Mouse (Mus musculus) adrenal gland, postnatal 36 days (tissue): ENCODE measurements around the gene Rplp0. TPM values are rescaled to one million over a fixed set of nuclear protein-coding genes. Genes with fewer than 3 reads are reported as not detected.
"Not testable (repeated sequence)": the region's sequence is repeated elsewhere in the genome, so short reads cannot be mapped to it uniquely, and the experiment has no call there.

ENCODE experiments used
- DNase-seq, 2 experiments: peaks; one replicate each; pipeline ENCODE4 v3.0.0; 2021; ENCODE audit warnings: mixed read lengths in 1 of 2
- total RNA-seq, 2 experiments: library from RNA; stranded (reverse); gene quantifications; 2 replicates each; pipeline ENCODE4 v1.2.3; 2021

Rplp0 gene
- total RNA-seq, 2 experiments from 2014 or later = 829 to 906 TPM

DNA sequence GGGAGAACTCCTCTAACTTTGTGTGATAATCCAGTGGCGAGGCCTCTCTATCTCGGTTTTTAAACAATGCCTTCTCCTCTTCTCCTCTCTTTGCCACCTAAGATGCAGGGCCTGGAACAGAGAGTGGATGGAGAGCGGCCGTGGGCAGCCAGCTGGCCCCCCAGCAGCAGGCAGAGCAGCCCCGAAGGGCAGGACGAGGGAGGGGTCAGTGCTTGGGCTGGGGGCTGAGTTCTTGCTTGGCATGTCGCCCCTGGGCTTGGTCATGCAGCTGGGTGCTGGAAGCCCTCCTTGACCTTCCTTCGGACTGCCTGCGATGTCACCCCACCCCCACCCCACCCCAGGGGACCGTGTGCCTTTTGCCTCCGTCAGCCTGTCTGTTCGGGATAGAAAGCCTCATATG, 7.9 kb upstream of the Rplp0 start:
- no peak for DNase-seq

- no peak for DNase-seq
Measured at GRCm38 (mm10) chr5:115551799-115552198, 7.5 kb upstream of the Rplp0 start.

GRCm38 (mm10) chr5:115553801-115554420, 5.4 kb upstream of the Rplp0 start:
- no peak for DNase-seq

DNA sequence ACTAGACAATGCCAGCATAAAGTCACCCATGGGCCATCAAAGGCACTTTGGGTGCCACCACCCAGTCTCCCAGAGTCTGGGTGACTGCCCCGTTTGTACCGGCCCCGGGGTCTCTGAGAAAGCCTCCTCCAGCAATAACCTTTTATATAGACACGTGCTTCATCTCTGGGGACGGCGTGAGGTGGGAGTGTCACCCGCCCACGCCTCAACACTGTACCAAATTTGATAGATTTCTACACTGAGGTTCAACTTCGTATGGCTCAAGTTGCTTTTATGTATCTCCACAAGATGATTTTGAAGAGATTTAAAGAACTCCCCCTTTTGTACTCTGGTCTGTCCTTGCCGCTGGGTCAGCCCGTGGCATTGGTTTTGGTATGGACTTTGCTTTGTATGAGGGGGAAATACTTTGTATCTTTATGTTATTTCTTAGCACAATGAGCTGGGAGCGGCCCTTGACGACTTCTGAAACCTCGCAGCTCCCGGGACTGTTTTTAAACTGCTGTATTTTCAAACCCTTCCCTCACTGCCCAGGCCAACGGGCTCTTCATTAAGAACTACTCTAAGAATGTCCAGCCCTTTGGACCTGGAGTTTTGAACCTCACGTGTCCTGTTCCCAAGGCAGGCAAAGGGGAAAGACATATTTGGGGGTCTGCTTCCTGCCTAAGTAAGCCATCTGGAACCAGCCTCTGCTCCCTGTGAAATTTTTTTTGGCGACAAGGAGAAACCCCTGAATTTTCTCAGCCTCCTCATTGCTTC, 4.6 kb upstream of the Rplp0 start:
- no peak for DNase-seq

- DNase-seq = peak; percentile 75 to 81
Measured at GRCm38 (mm10) chr5:115556217-115556616, 3.0 kb upstream of the Rplp0 start.

DNA sequence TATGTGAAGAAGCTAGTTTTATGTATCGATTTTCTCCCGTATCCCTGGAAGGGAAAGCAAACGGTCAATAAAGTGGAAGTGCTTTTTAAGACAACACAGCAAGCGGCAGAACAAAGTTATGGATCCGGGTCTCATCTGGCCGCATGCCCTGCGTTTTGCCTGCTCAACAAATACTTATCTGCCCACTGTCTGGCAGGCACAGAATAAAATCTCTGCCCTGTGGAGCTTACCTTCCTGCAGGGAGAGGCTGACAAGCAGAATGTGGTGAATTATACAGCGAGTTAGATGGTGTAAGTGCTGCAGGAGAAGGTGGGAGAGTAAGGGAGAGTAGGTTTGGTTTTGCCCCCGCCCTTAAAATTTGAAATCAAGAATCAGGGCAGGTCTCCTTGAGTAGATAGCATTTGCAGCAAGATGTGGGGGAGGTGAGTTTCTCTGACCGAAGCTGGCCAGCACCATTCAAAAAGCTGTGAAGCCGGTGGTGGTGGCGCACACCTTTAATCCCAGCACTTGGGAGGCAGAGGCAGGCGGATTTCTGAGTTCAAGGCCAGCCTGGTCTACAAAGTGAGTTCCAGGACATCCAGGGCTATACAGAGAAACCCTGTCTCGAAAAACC, 979 bp upstream of the Rplp0 start:
- DNase-seq = no peak

GRCm38 (mm10) chr5:115560336-115560905, 1.2 kb downstream of the Rplp0 start:
- no peak for DNase-seq

DNA sequence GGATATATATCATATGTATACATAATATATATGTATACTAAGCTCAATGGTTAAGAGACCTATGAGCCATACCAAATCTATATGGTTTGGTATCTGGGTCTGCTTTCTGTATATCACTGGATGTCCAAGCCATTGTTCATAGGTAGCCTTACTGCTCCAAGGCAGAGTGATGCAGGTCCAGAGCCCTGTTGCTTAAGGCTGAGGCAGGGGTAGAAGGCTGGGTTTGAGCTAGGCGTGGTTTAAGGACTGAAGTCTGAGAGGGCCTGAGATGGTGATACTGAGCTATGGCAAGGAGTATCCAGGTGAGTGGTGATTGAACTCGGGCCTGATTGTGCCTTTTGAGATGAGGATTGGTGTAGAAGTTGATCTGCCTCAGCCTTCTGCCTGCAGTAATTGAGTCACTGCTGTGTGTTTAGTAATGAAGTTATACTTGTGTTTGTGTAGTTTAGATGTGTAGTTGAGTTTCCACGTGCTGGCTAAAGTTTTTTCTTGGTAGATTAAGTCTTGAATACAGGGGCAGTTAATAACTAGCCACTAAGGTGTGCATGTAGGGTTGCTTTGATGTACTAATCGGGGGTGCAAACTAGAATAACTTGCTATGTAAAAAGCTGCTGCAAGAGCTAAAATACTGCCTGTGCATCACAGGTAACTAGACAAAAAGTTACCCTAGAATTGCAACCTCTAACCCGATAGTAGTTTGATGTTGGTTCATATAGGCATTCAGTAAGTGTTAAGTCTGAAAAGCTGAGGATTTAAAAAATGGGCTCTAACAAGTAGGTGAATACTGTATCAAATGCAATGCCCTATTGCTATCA, 4.7 kb downstream of the Rplp0 start:
- no peak for DNase-seq

GRCm38 (mm10) chr5:115564737-115565393, 5.6 kb downstream of the Rplp0 start, which contains the start of gene Gcn1l1:
Gene Gcn1l1, plus strand, starts transcription at chr5:115565254.
- DNase-seq = peak; percentile 87 to 92

DNA sequence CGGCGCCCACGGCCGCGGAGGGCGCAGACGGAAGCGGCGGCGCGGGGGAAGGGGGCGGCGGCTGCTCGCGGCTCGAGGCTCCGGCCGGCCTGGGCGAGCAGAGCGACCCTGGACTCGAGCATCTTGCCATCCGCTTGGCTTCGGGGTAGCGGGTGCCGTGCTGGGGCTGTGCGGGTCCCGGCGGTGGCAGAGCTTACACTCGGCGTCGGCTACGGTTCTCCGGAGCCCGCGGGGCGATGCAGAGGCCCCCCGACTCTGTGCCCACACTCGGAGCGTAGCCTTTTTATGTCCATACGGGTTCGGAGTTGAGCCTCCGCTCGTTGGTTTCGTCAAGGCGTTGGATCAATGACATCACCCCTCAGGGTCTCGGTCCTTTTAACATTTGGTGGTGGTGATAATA, 6.1 kb downstream of the Rplp0 start:
- no peak for DNase-seq

DNA sequence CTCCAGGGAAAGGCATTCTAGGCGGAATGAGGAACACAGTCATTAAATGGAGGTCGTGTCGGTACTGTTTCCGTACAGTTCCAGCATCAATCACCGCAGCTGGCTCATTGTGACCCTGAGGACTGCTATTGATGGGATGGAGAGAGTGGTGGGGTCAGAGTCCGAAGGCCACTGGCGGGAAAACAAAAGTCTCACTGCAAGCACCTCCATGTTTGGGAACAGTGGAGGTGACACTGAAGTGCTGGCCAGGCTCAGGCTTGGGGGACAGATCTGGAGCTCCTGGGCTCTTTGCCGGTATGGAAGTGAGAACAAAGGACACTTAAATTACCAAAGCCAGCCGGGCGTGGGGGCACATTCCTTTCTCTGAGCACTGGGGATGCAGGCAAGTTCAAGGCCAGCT, 9.4 kb downstream of the Rplp0 start:
- DNase-seq = peak; percentile 42 to 55

- no peak for DNase-seq
Measured at GRCm38 (mm10) chr5:115569308-115569707, 10.0 kb downstream of the Rplp0 start.

GRCm38 (mm10) chr5:115569721-115570120, 10.5 kb downstream of the Rplp0 start:
- DNase-seq = no peak

DNA sequence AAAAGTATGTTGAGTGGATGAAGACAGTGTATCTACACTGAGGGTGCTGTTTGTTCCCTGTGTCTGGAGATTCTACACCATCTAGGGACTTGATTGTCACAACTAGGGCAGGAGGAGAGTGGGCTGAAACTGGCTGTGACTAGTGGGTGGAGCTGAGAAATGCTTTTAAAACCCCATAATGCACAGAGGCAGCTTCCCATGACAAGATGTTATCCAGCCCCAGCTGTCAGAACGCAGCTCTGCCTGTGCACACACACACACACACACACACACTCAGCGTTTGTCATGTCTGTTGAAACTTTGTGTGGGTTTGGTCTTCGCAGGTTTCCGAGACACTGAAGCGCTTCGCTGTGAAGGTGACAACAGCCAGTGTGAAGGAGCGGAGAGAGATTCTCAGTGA, 11.8 kb downstream of the Rplp0 start:
- no peak for DNase-seq

DNA sequence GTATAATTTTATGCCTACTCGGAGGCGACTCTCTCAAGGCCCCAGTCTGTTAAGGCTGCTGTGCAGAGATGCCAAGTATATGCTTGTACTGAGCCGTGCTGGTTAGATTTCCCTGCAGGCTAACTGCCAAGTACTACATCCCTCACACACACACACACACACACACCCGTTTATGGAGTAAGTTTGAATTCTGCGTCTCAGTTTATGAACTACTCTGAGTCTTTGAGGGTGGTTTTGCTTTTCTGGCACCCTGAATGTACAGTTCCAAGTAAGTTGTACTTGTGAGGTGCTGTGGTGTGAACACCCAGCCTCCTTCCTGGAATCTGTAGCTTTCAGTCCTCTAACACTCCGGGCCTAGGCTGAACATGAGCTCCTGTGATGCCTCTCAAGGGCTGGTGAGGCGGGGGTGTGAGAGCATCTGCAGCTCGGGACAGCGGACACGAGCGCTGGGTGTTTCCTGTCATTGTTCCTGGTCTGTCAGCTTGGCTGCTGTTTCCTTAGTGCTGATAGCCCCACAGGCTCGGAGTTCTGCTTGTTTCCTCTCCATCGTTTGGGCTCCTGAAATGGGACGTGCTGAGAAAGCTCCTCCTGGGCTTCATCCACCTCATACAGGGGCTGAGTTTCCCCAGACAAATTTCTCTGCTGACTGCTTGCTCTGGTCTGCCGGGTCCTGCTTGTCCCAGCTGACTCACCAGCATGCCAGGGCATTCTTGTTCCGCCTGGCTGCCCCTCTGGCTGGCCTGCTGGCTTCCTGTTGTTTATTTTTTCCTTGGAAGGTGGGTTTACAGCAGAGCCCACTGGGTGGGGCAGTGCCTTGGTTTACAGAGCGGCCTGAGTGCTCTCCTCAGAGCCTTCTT, 13.6 kb downstream of the Rplp0 start:
- peak; percentile 48 to 63 for DNase-seq

DNA sequence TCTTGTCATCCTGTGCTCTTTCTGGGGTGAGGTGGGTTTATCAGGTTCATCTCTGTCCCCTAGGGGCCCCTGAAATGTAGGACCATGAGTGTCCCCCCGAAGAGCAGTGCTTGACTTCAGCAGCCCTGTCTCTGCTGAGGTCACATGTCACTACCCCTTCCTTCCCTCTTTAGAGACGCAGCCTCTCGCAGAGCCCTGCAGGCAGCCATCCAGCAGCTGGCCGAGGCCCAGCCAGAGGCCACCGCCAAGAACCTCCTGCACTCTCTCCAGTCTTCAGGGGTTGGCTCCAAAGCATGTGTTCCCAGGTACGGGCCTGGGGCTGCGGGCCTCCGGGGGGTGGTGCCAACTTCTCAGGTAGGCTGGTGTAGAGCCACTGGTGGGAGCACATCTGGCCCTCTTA, 15.7 kb downstream of the Rplp0 start:
- DNase-seq = peak in 1 of 2 experiments; percentile 52

DNA sequence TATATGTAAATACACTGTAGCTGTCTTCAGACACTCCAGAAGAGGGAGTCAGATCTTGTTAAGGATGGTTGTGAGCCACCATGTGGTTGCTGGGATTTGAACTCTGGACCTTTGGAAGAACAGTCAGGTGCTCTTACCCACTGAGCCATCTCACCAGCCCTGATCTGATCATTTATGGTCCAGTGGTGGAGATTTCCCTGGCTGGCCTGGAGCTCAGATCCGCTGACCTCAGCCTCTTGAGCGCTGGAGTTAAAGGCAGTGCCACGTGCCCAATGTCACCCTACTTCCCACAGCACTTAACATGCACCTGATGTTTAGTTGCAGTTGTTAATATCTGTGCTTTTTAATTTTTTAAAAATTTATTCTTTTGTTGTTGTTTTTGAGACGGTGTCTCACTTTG, 18.4 kb downstream of the Rplp0 start:
- not testable (repeated sequence) for DNase-seq

GRCm38 (mm10) chr5:115578922-115579321, 19.7 kb downstream of the Rplp0 start:
- no peak for DNase-seq

GRCm38 (mm10) chr5:115579363-115579762, 20.1 kb downstream of the Rplp0 start:
- no peak for DNase-seq

- peak; percentile 55 to 65 for DNase-seq
Measured at GRCm38 (mm10) chr5:115580229-115581001, 21.1 kb downstream of the Rplp0 start.
